Mouse (Mus musculus) kidney, postnatal 14 days (tissue): ENCODE measurements around the gene Gm10428.
A peak's percentile ranks its signal among the peaks of the same experiment; 100 is the strongest.
"Not testable (repeated sequence)": the region's sequence is repeated elsewhere in the genome, so short reads cannot be mapped to it uniquely, and the experiment has no call there.

Source experiments
- DNase-seq: peaks from one replicate; pipeline ENCODE4 v3.0.0; 2022; ENCODE audit warnings: mixed read lengths

Gm10428 gene

GRCm38 (mm10) chr11:62752780-62753179 lies at the start of gene Gm10428:
Gm10428 (plus strand) TSS chr11:62753100.
- no peak for DNase-seq

GRCm38 (mm10) chr11:62706141-62706540 lies 46.8 kb upstream of the Gm10428 start:
- DNase-seq: no peak

GRCm38 (mm10) chr11:62708252-62708651 lies 44.6 kb upstream of the Gm10428 start:
- DNase-seq: no peak

- DNase-seq: no peak
Observed at GRCm38 (mm10) chr11:62710657-62711056, 42.2 kb upstream of the Gm10428 start.

GRCm38 (mm10) chr11:62728276-62728675 lies 24.6 kb upstream of the Gm10428 start:
- no peak for DNase-seq

- peak; percentile 90 for DNase-seq
Observed at GRCm38 (mm10) chr11:62731311-62732021, 21.4 kb upstream of the Gm10428 start, which contains the start of gene Zfp287. Zfp287 (minus strand) TSS chr11:62731905.

- DNase-seq: no peak
Observed at GRCm38 (mm10) chr11:62732022-62732387, 20.9 kb upstream of the Gm10428 start.

- DNase-seq: no peak
Observed at GRCm38 (mm10) chr11:62732665-62733064, 20.2 kb upstream of the Gm10428 start.

GRCm38 (mm10) chr11:62741186-62741585 lies 11.7 kb upstream of the Gm10428 start:
- no peak for DNase-seq

GRCm38 (mm10) chr11:62742261-62742957 lies 10.5 kb upstream of the Gm10428 start:
- no peak for DNase-seq

GRCm38 (mm10) chr11:62744103-62744502 lies 8.8 kb upstream of the Gm10428 start:
- peak; percentile 75 for DNase-seq

GRCm38 (mm10) chr11:62746001-62746533 lies 6.8 kb upstream of the Gm10428 start:
- peak; percentile 73 for DNase-seq

- DNase-seq: no peak
Observed at GRCm38 (mm10) chr11:62747227-62747626, 5.7 kb upstream of the Gm10428 start.

- no peak for DNase-seq
Observed at GRCm38 (mm10) chr11:62748062-62748461, 4.8 kb upstream of the Gm10428 start.

- DNase-seq: not testable (repeated sequence)
Observed at GRCm38 (mm10) chr11:62749445-62749844, 3.5 kb upstream of the Gm10428 start.

- no peak for DNase-seq
Observed at GRCm38 (mm10) chr11:62752191-62752590, 709 bp upstream of the Gm10428 start.

- DNase-seq: peak; percentile 98
Observed at GRCm38 (mm10) chr11:62756456-62757142, 3.7 kb downstream of the Gm10428 start.

- DNase-seq: no peak
Observed at GRCm38 (mm10) chr11:62757143-62757507, 4.2 kb downstream of the Gm10428 start.

GRCm38 (mm10) chr11:62757906-62758305 lies 5.0 kb downstream of the Gm10428 start:
- no peak for DNase-seq

- DNase-seq: no peak
Observed at GRCm38 (mm10) chr11:62758491-62758890, 5.6 kb downstream of the Gm10428 start.

GRCm38 (mm10) chr11:62760755-62761457 lies 8.0 kb downstream of the Gm10428 start:
- no peak for DNase-seq

- no peak for DNase-seq
Observed at GRCm38 (mm10) chr11:62776510-62776909, 23.6 kb downstream of the Gm10428 start.
